Mouse (Mus musculus) lung, postnatal 14 days (tissue): ENCODE measurements around the gene Rpl23.

Source experiments
- DNase-seq: peaks from one replicate; pipeline ENCODE4 v3.0.0; 2021

Gene Rpl23

GRCm38 (mm10) chr11:97781832-97782563 lies at the start of gene Rpl23:
TSS of gene Rpl23 (minus strand) at chr11:97782437.
- DNase-seq: peak; percentile 100

GRCm38 (mm10) chr11:97832001-97832400 lies 49.8 kb upstream of the Rpl23 start:
- no peak for DNase-seq

DNA sequence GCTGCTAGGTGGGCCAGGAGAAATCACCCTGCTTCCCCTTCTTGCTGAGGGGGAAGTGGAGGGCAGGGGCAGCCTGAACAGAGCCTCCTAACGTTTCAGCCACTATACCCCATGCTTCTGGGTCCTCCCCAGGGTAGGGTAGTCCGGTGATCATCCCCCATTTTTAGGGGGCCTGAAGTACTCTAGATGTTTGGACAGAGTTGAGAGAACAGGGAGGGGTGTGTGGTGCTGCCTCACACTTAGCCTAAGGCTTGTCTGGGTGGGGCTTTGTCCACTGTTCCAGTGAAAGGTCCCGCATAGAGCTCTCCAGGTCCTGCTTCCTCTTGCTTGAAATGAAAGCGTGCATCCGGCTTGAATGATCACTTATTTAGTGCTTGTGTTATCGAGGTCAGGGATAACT lies 48.3 kb upstream of the Rpl23 start:
- DNase-seq: no peak

GRCm38 (mm10) chr11:97829913-97830476 lies 47.8 kb upstream of the Rpl23 start:
- no peak for DNase-seq

DNA sequence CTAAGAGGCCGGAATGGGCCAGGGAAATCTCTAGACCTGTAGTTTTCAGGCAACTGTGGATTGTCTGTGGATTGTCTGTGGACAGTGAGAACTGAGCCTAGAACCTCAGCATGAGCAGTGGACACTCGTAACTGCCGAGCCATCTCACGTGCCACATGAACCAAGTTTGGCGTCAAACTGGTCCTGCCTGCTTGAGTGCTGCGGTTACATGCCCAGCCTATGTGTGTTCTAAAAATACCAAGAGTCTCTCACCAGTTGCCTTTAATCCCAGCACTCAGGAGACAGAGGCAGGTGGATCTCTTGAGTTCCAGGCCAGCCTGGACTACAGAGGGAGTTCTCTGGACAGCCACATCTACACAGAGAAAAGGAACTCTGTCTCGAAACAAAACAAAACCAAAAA lies 47.1 kb upstream of the Rpl23 start:
- DNase-seq: no peak

DNA sequence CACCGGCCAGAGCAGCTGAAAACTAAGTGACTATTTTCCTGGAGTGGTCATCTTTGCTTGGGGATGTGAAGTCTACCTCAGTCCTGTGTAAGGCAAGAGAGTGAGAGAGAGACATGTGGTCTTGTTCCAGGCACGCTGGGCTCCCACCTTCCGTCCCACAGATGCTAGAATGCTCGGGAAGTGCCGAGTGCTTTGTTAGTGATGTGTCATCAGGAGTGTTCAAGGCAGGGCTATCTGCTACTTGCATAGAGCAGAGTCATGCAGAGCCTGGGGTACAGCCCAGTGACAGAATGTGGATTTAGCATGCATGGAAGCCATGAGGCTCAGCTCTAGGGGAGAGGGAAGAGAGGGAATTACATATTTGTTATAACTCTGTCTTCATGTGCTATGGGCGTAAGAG lies 45.4 kb upstream of the Rpl23 start:
- no peak for DNase-seq

DNA sequence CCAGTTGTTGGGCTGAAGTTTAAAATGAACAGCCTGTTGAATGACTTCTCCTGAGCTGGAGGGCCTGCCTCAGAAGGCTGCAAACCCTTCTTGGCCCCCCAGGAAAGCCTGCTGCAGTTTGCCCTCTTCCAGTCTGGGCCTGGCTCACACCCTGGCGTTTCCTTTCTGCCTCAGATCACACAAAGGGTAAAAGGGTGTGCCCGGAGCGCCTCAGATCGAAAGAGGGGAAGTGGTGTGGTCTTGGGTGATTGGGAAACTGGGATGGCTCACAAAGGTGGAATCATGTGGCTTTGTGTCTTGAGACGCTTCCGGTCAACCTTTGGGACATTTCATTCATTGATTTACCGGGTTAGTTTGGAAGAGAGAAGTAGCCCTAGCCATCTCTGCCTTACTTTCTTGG lies 44.2 kb upstream of the Rpl23 start:
- no peak for DNase-seq

GRCm38 (mm10) chr11:97825971-97826370 lies 43.7 kb upstream of the Rpl23 start:
- DNase-seq: no peak

GRCm38 (mm10) chr11:97825295-97825694 lies 43.1 kb upstream of the Rpl23 start:
- no peak for DNase-seq

- DNase-seq: peak; percentile 70
Observed at GRCm38 (mm10) chr11:97824895-97825294, 42.7 kb upstream of the Rpl23 start.

GRCm38 (mm10) chr11:97824168-97824567 lies 41.9 kb upstream of the Rpl23 start:
- no peak for DNase-seq

DNA sequence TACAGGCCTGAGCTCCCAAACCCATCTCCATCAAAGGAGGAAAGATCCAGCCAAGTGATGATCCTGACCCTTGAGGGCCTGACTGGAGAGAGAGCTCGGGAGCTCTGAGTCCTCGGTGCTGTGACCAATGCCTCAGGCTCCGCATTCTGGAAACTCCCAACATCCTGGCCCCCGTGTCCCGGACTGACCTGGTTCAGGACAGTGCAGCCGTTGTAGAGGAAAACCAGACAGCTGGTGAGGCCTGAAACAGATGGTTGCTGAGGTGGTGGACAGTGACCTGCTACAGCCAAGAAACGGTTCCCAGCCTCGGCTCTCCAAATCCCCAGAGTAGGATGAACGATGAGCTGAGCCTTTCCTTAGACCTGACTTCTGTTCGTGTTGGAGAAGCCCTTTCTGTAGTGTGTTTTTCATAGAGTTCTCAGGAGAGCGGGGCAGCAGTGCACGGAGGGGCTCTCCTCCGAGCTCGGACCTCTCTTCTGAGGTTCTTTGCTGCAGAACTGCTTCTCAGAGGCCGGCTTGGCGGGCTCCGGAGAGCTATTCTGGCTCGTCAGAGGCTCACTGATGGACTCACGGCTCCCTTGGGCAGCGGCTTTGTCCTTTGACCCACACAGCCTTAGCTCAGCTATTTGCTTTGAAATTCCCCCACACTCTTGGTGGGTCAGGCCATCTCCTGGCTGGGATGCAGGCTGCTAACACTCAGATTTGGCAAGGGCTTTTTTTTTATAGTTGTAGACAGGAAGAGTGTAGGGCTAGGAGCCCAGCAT lies 40.8 kb upstream of the Rpl23 start:
- no peak for DNase-seq

DNA sequence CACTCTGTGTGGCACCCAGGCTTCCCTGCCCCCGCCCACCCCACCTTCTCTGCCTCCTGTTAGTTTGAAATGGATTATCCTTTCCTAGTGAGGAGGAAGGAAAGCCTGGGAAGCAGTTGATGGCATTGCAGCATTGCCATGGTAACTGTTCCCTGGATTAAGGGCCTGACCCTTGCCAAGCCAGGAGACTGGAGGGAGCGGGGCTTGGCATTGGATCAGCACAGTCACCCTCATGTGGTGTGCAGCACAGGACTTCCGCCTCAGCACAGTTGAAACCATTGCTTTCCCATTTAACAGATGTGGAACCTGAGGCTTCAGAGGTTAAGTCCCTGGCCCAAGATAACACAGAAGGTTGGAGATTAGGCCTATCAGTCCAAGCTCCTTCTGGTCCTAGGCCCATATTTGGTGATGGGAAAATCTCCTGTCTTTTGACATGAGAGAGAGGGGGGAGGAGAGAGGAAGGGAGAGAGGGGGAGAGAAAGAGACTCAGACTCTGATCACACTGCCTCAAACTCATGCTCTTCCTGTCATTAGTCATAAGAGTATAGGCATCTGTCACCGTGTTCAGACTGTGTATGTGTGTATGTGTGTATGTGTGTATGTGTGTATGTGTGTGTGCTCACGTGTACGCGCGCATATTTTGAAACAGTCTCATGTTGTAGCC lies 39.3 kb upstream of the Rpl23 start:
- DNase-seq: no peak

- peak; percentile 62 for DNase-seq
Observed at GRCm38 (mm10) chr11:97820840-97821239, 38.6 kb upstream of the Rpl23 start.

- DNase-seq: no peak
Observed at GRCm38 (mm10) chr11:97819923-97820322, 37.7 kb upstream of the Rpl23 start.

- DNase-seq: no peak
Observed at GRCm38 (mm10) chr11:97819102-97819501, 36.9 kb upstream of the Rpl23 start.

DNA sequence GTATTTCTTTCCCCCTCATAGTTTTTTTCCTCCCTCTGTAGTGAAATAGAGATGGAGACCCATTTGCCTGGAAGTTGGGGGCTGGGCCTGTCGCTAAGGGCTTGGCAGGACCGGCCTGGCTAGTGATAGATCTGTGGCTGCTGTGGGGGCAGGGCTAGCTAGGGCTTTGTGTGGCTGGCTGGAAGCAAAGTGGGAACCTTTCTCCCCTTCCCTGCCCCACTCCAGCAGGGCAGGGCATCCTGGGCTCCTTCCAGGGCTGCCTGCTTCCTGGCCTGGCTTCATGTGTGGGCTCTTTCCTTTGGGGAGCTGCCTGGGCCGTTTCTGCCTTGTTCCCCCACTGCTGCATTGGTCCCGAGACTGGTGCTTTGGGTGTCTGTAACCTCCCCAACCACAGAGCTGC lies 36.3 kb upstream of the Rpl23 start:
- peak; percentile 53 for DNase-seq

- no peak for DNase-seq
Observed at GRCm38 (mm10) chr11:97818003-97818402, 35.8 kb upstream of the Rpl23 start.

GRCm38 (mm10) chr11:97817379-97817778 lies 35.1 kb upstream of the Rpl23 start:
- no peak for DNase-seq

- DNase-seq: no peak
Observed at GRCm38 (mm10) chr11:97816916-97817315, 34.7 kb upstream of the Rpl23 start.

DNA sequence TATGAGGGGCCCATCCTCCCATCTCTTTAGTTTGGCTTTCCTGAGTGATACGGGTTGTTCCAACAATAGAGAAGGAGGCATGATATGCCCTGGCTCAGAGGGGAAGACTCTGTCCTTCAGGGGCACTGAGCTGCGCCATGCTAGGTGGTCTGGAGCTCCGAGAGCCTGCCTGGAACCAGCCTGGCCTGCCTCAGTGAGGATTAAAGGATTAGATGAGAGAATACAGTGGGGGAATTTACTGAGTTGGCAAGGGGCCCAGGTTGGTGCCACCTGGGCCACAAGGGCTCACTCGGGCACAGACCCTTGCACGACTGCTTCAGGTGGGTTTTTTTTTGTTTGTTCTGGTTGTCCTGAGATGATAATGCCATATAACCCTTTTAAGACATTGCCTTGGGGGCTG lies 33.9 kb upstream of the Rpl23 start:
- no peak for DNase-seq

DNA sequence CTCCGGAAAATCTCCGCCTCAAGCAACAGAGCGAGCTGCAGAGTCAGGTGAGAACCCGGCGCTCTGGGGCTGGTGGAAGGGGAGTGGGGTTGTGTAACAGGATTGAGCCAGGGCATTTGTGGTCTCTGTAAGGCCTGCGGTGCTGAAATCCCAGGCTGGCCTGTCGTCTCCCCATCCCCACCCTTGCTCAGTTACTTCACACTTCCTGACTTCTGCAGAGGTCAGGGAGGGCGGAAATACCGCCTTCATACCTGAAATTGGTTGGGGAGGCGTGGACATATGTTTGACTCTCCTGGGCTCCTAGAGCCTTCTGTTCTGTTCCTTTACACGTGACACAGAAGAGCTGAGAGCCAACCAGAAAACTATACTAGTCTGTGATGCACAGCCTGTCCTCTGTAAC lies 33.5 kb upstream of the Rpl23 start:
- no peak for DNase-seq

DNA sequence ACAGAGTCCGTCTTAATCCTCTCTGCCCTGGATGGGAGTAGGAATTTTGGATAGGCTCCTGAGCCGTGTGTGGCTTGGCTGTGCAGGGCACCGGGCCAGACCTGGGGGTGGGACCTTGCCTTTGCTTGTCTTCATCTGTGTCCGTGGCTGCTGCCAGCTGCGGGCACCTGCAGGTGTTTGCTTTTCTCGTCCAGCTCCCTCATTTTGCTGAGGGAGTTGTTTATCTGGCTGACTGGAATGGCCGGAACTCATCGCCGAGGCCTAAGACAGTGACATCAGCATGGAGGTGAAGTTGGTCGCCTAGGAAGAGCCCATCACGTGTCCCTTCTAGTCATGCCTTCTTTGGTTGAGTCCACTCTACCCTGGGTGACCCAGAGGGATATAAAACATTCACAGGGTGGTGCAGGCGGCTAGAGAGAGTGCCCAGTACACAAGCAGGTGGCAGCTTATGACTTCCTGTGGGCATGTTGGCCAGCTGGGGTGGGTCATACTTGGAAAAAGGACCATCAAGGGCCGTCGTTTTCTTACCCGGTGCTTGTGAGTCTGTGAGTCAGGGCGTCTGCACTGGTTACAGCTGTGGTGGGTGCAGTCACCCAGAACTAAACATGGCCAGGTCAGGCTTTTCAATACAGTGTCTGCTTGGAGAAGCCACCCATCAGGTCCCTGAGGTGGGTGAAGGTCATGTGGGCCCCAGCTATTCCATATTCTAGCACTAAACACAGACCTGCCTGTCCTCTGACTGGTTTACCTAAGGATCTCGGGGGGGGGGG lies 31.7 kb upstream of the Rpl23 start:
- no peak for DNase-seq
